Mouse (Mus musculus) ovary, postnatal 36 days (tissue): Measurements from ENCODE around the gene Kif13a.

ENCODE experiments used
- DNase-seq: peaks from one replicate; pipeline ENCODE4 v3.0.0; 2022; ENCODE audit warnings: low spot score, mixed read lengths

Gene Kif13a

GRCm38 (mm10) chr13:46835351-46835750 is 94.3 kb downstream of the Kif13a start:
- DNase-seq = no peak

GRCm38 (mm10) chr13:46834805-46835204 is 94.9 kb downstream of the Kif13a start:
- DNase-seq = no peak

GRCm38 (mm10) chr13:46833586-46833985 is 96.1 kb downstream of the Kif13a start:
- DNase-seq = no peak

- DNase-seq = no peak
Measured at GRCm38 (mm10) chr13:46832956-46833355, 96.7 kb downstream of the Kif13a start.

GRCm38 (mm10) chr13:46823271-46823670 is 106.4 kb downstream of the Kif13a start:
- no peak for DNase-seq

GRCm38 (mm10) chr13:46822200-46822599 is 107.5 kb downstream of the Kif13a start:
- DNase-seq = no peak

GRCm38 (mm10) chr13:46819729-46820223 is 109.9 kb downstream of the Kif13a start:
- no peak for DNase-seq

GRCm38 (mm10) chr13:46819202-46819728 is 110.4 kb downstream of the Kif13a start:
- no peak for DNase-seq

- no peak for DNase-seq
Measured at GRCm38 (mm10) chr13:46818374-46818773, 111.3 kb downstream of the Kif13a start.

GRCm38 (mm10) chr13:46812648-46813184 is 117.0 kb downstream of the Kif13a start:
- DNase-seq = no peak

GRCm38 (mm10) chr13:46811696-46812095 is 118.0 kb downstream of the Kif13a start:
- no peak for DNase-seq

GRCm38 (mm10) chr13:46810613-46811012 is 119.1 kb downstream of the Kif13a start:
- no peak for DNase-seq

- no peak for DNase-seq
Measured at GRCm38 (mm10) chr13:46810098-46810497, 119.6 kb downstream of the Kif13a start.

- no peak for DNase-seq
Measured at GRCm38 (mm10) chr13:46807901-46808300, 121.8 kb downstream of the Kif13a start.

GRCm38 (mm10) chr13:46801196-46801595 is 128.5 kb downstream of the Kif13a start:
- DNase-seq = no peak

- DNase-seq = no peak
Measured at GRCm38 (mm10) chr13:46798156-46798555, 131.5 kb downstream of the Kif13a start.

GRCm38 (mm10) chr13:46796381-46796780 is 133.3 kb downstream of the Kif13a start:
- no peak for DNase-seq

GRCm38 (mm10) chr13:46793824-46794223 is 135.8 kb downstream of the Kif13a start:
- DNase-seq = no peak

- no peak for DNase-seq
Measured at GRCm38 (mm10) chr13:46788452-46788851, 141.2 kb downstream of the Kif13a start.

- no peak for DNase-seq
Measured at GRCm38 (mm10) chr13:46786836-46787235, 142.8 kb downstream of the Kif13a start.

GRCm38 (mm10) chr13:46786064-46786561 is 143.6 kb downstream of the Kif13a start:
- DNase-seq = no peak

GRCm38 (mm10) chr13:46780379-46780778 is 149.3 kb downstream of the Kif13a start:
- DNase-seq = no peak

GRCm38 (mm10) chr13:46779831-46780230 is 149.8 kb downstream of the Kif13a start:
- DNase-seq = no peak

GRCm38 (mm10) chr13:46777461-46777860 is 152.2 kb downstream of the Kif13a start:
- DNase-seq = no peak
